Mouse (Mus musculus) forebrain, embryonic 12.5 days (tissue): ENCODE results near the gene Plppr3. TPM values are rescaled to one million over a fixed set of nuclear protein-coding genes. Genes with fewer than 3 reads are reported as not detected.
"Not testable (repeated sequence)": the region's sequence is repeated elsewhere in the genome, so short reads cannot be mapped to it uniquely, and the experiment has no call there.

Source experiments
- ATAC-seq: fragments of 200-750 bp; cut with Nextera tagmentation; 2 replicates; pipeline ENCODE4 v1.8.0; 2017; ENCODE audit warnings: moderate TSS enrichment; ENCODE audit not compliant: low FRiP score
- H3K27ac ChIP-seq: fragments of 300-500 bp; sonication (generic); 2 replicates; pipeline ENCODE4 v1.5.1; 2016; ENCODE audit warnings: mild to moderate bottlenecking
- H3K27me3 ChIP-seq: fragments of 300-500 bp; sonication (generic); 2 replicates; pipeline ENCODE4 v1.6.1; 2016; ENCODE audit warnings: mild to moderate bottlenecking
- H3K36me3 ChIP-seq: fragments of 300-500 bp; sonication (generic); replicated peaks from 2 replicates; pipeline ENCODE4 v1.6.1; 2016; ENCODE audit warnings: mild to moderate bottlenecking
- H3K4me1 ChIP-seq: fragments of 300-500 bp; sonication (generic); 2 replicates; pipeline ENCODE4 v1.6.1; 2016
- H3K4me2 ChIP-seq: fragments of 300-500 bp; sonication (generic); 2 replicates; pipeline ENCODE4 v1.6.1; 2016; ENCODE audit warnings: mild to moderate bottlenecking, moderate library complexity
- H3K4me3 ChIP-seq: fragments of 300-500 bp; sonication (generic); replicated peaks from 2 replicates; pipeline ENCODE4 v1.5.1; 2016; ENCODE audit warnings: mild to moderate bottlenecking
- H3K9ac ChIP-seq: fragments of 300-500 bp; sonication (generic); 2 replicates; pipeline ENCODE4 v1.6.1; 2016; ENCODE audit warnings: mild to moderate bottlenecking
- H3K9me3 ChIP-seq: fragments of 300-500 bp; sonication (generic); 2 replicates; pipeline ENCODE4 v1.6.1; 2016
- WGBS: fragments of 180-500 bp; shearing (Covaris S2); methylation state at CpG from one replicate; pipeline ENCODE4 v1.1.7; 2016; 5-methylcytosine and 5-hydroxymethylcytosine counted together
- polyA plus RNA-seq: library from polyadenylated mRNA; unstranded; fragments of >200 nt; fragmentation: Nextera tagmentation; extraction: Ambion mirVana; gene quantifications from 2 replicates; pipeline ENCODE4 v1.2.1, GENCODE M21; 2016

Gene Plppr3
- polyA plus RNA-seq, 1 experiment from 2014 or later, result 223 TPM

DNA sequence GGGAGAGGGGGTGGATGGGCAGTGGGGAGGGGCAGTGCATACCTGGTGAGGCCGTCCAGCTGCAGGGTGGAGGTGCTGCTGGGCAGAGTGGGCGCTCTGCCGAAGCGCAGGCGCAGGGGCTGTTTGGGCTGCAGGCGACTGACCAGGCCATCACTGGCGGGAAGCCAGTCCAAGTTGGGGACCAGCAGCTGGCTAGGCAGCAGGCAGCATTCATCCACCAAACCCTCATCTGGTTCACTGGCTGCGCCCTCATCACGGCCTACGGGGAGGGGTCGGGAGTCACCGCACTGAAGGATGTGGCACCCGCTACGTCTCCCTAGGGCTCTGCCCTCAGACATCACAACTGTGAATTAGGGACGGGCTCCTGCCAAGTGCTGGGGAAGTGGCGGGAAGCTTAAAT, 21.9 kb upstream of the Plppr3 start:
- H3K9ac ChIP-seq, result no peak overlapping the region
- no peak overlapping the region for H3K27ac ChIP-seq
- no peak for ATAC-seq
- H3K4me1 ChIP-seq, result peaks cover 12% of the 10 kb centered on the region
- 93% methylated on average over 16 of the region's 16 CpGs for WGBS
- peaks cover 59% of the 10 kb centered on the region for H3K36me3 ChIP-seq
- no peaks in the 10 kb centered on the region for H3K9me3 ChIP-seq
- no peak overlapping the region for H3K4me3 ChIP-seq
- no peak overlapping the region for H3K4me2 ChIP-seq
- H3K27me3 ChIP-seq, result peaks cover 61% of the 10 kb centered on the region

DNA sequence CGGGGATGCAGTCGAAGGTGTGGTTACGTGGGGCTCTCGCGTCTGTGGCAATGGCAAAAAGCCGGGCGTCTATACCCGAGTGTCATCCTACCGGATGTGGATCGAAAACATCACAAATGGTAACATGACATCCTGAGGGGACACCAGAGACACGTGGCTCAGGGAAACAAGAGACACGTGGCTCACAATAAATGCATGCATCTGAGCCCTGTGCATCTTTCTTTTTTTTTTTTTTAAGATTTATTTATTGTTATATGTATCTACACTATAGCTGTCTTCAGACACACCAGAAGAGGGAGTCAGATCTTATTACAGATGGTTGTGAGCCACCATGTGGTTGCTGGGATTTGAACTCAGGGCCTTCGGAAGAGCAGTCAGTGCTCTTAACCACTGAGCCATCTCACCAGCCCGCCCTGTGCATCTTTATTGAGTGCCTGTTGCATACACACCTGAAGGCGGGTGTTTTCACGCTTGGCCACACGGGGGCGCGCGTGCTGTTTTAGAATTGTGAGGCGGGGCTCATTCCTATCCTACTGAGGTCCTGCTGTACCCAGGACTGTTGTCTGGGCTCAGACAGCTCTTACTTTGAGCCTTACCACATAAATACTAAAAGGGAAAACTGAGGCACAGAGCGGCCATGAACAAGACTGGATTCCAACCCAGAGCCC, 18.2 kb upstream of the Plppr3 start:
- peak; percentile 66 for ATAC-seq
- WGBS, result 44% methylated on average over 22 of the region's 22 CpGs

GRCm38 (mm10) chr10:79890670-79891069, 16.2 kb upstream of the Plppr3 start, which contains the start of gene Cfd:
Gene Cfd (plus strand): TSS chr10:79890853.
- Histone ChIP-seq H3K9me3 (no peaks in the 10 kb centered on the region), H3K4me1 (no peaks in the 10 kb centered on the region), H3K36me3 (peaks cover 14% of the 10 kb centered on the region), H3K4me3 (no peak within 1 kb of the TSS), H3K27me3 (peaks cover 41% of the 10 kb centered on the region), H3K4me2 (no peak within 1 kb of the TSS), H3K9ac (no peak within 1 kb of the TSS), H3K27ac (no peak within 1 kb of the TSS)
- no peak for ATAC-seq
- WGBS, result 38% methylated on average over 5 of the region's 5 CpGs

More for the DNA sequence above, 18.2 kb upstream of the Plppr3 start:
- H3K9ac ChIP-seq, H3K4me3 ChIP-seq, H3K9me3 ChIP-seq, H3K4me2 ChIP-seq, H3K4me1 ChIP-seq: not testable (repeated sequence)
- Histone ChIP-seq H3K27me3 (peaks cover 51% of the 10 kb centered on the region), H3K27ac (0 out of 2 replicates have a peak overlapping the region, but pooled peaks have one; percentile 36), H3K36me3 (peaks cover 33% of the 10 kb centered on the region)

- Histone ChIP-seq H3K27me3 (peaks cover 35% of the 10 kb centered on the region; the same call in 1 of the 2 replicates), H3K36me3 (peaks cover 3% of the 10 kb centered on the region), H3K4me3 (no peak overlapping the region), H3K4me2 (no peak overlapping the region), H3K9ac (no peak overlapping the region), H3K9me3 (no peaks in the 10 kb centered on the region), H3K27ac (no peak overlapping the region), H3K4me1 (no peaks in the 10 kb centered on the region)
- no peak for ATAC-seq
- WGBS, result 96% methylated on average over 2 of the region's 2 CpGs
Observed at GRCm38 (mm10) chr10:79889386-79889785, 15.0 kb upstream of the Plppr3 start.

- peaks cover 50% of the 10 kb centered on the region for H3K27me3 ChIP-seq
- no peak for ATAC-seq
- no peak overlapping the region for H3K4me2 ChIP-seq
- H3K27ac ChIP-seq, result no peak overlapping the region
- peaks cover 15% of the 10 kb centered on the region for H3K4me1 ChIP-seq
- 83% methylated on average over 8 of the region's 8 CpGs for WGBS
- no peaks in the 10 kb centered on the region for H3K36me3 ChIP-seq
- H3K4me3 ChIP-seq, result no peak overlapping the region
- no peak overlapping the region for H3K9ac ChIP-seq
- H3K9me3 ChIP-seq, result no peaks in the 10 kb centered on the region
Observed at GRCm38 (mm10) chr10:79886611-79887010, 12.2 kb upstream of the Plppr3 start.

GRCm38 (mm10) chr10:79886054-79886453, 11.6 kb upstream of the Plppr3 start, which contains the start of gene Elane:
Gene Elane (plus strand): TSS chr10:79886247.
- Histone ChIP-seq H3K4me1 (peaks cover 15% of the 10 kb centered on the region), H3K36me3 (no peaks in the 10 kb centered on the region), H3K4me3 (no peak within 1 kb of the TSS), H3K27ac (no peak within 1 kb of the TSS), H3K27me3 (peaks cover 51% of the 10 kb centered on the region), H3K9ac (no peak within 1 kb of the TSS), H3K4me2 (no peak within 1 kb of the TSS), H3K9me3 (no peaks in the 10 kb centered on the region)
- 84% methylated on average over 6 of the region's 6 CpGs for WGBS
- ATAC-seq, result no peak

DNA sequence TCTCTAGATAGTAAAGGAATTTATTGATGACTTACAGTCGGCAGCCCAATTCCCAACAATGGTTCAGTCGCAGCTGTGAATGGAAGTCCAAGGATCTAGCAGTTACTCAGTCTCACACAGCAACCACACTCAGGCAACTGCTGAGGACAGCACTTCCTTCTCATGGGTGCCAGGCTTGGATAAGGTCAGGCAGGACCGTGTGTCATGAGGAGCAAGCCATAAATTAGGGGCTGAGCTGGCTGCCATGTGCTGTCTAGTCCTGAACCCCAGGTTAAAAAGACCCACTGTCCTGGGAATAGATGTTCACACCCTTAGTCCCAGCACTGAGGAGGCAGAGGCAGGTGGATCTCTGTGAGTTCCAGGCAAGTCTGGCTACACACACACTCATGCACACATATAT, 10.5 kb upstream of the Plppr3 start:
- H3K4me3 ChIP-seq, H3K9me3 ChIP-seq, H3K36me3 ChIP-seq, H3K9ac ChIP-seq, H3K27ac ChIP-seq, H3K4me2 ChIP-seq, ATAC-seq: not testable (repeated sequence)
- Histone ChIP-seq H3K4me1 (peaks cover 15% of the 10 kb centered on the region), H3K27me3 (peaks cover 54% of the 10 kb centered on the region)
- WGBS, result 74% methylated on average over 3 of the region's 3 CpGs

- no peak overlapping the region for H3K27ac ChIP-seq
- H3K4me1 ChIP-seq, result peaks cover 15% of the 10 kb centered on the region
- ATAC-seq, result no peak
- WGBS, result 69% methylated on average over 4 of the region's 4 CpGs
- no peak overlapping the region for H3K4me2 ChIP-seq
- no peak overlapping the region for H3K4me3 ChIP-seq
- H3K36me3 ChIP-seq, result no peaks in the 10 kb centered on the region
- peaks cover 59% of the 10 kb centered on the region for H3K27me3 ChIP-seq
- H3K9ac ChIP-seq, result no peak overlapping the region
- no peaks in the 10 kb centered on the region for H3K9me3 ChIP-seq
Observed at GRCm38 (mm10) chr10:79884446-79884845, 10.0 kb upstream of the Plppr3 start.

- no peak overlapping the region for H3K27ac ChIP-seq
- no peak overlapping the region for H3K4me2 ChIP-seq
- H3K27me3 ChIP-seq, result peaks cover 59% of the 10 kb centered on the region
- H3K36me3 ChIP-seq, result no peaks in the 10 kb centered on the region
- H3K9me3 ChIP-seq, result no peaks in the 10 kb centered on the region
- H3K4me3 ChIP-seq, result no peak overlapping the region
- peaks cover 15% of the 10 kb centered on the region for H3K4me1 ChIP-seq
- 14% methylated on average over 22 of the region's 22 CpGs for WGBS
- no peak for ATAC-seq
- H3K9ac ChIP-seq, result no peak overlapping the region
Observed at GRCm38 (mm10) chr10:79883297-79884084, 9.1 kb upstream of the Plppr3 start.

GRCm38 (mm10) chr10:79881981-79882380, 7.5 kb upstream of the Plppr3 start:
- 8% methylated on average over 22 of the region's 22 CpGs for WGBS
- no peaks in the 10 kb centered on the region for H3K9me3 ChIP-seq
- H3K36me3 ChIP-seq, result no peaks in the 10 kb centered on the region
- peaks cover 59% of the 10 kb centered on the region for H3K27me3 ChIP-seq
- peak overlapping the region; percentile 5; the same call in 1 of the 2 replicates for H3K4me3 ChIP-seq
- H3K9ac ChIP-seq, result 0 out of 2 replicates have a peak overlapping the region, but pooled peaks have one; percentile 21
- no peak overlapping the region for H3K27ac ChIP-seq
- H3K4me2 ChIP-seq, result peak overlapping the region; percentile 42
- peaks cover 15% of the 10 kb centered on the region for H3K4me1 ChIP-seq
- ATAC-seq, result peak; percentile 24; the same call in 1 of the 2 replicates

DNA sequence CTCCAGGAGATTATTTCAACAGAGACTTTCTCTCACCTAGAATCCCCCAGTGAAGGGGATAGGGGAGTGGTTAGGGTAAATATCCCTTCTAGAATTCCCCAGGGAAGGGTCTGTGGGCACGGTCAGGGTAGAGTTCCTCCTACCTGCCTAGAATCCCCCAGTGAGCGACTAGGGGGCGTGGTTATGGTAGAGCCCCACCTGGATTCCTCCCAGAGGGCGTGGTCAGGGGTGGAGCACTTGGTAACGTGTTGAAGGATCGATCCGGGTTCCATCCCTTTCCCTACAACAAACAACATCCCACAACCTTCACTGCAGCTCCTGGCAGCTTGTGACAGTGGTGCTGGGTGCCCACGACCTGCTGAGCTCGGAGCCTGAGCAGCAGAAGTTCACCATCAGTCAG, 6.3 kb upstream of the Plppr3 start:
- Histone ChIP-seq H3K4me2 (no peak overlapping the region), H3K27me3 (peaks cover 59% of the 10 kb centered on the region), H3K9me3 (no peaks in the 10 kb centered on the region), H3K9ac (no peak overlapping the region), H3K4me1 (peaks cover 15% of the 10 kb centered on the region), H3K27ac (no peak overlapping the region), H3K36me3 (no peaks in the 10 kb centered on the region), H3K4me3 (no peak overlapping the region)
- no peak for ATAC-seq
- 18% methylated on average over 9 of the region's 9 CpGs for WGBS

- Histone ChIP-seq H3K4me1 (peaks cover 26% of the 10 kb centered on the region), H3K9me3 (no peaks in the 10 kb centered on the region), H3K4me2 (no peak overlapping the region), H3K4me3 (no peak overlapping the region), H3K27me3 (peaks cover 59% of the 10 kb centered on the region), H3K27ac (no peak overlapping the region), H3K36me3 (no peaks in the 10 kb centered on the region), H3K9ac (no peak overlapping the region)
- WGBS, result 41% methylated on average over 3 of the region's 3 CpGs
- no peak for ATAC-seq
Observed at GRCm38 (mm10) chr10:79879527-79879926, 5.1 kb upstream of the Plppr3 start.
